Mouse (Mus musculus): Measurements from ENCODE around the gene Gm2956.
"Not testable (repeated sequence)": the region's sequence is repeated elsewhere in the genome, so short reads cannot be mapped to it uniquely, and the experiment has no call there.

Gene Gm2956

GRCm38 (mm10) chr14:3332087-3332677 is at the start of gene Gm2956:
Gene Gm2956, plus strand, starts transcription at chr14:3332627.
- DNase-seq (ENCODE audit: low read depth): not testable (repeated sequence)

DNA sequence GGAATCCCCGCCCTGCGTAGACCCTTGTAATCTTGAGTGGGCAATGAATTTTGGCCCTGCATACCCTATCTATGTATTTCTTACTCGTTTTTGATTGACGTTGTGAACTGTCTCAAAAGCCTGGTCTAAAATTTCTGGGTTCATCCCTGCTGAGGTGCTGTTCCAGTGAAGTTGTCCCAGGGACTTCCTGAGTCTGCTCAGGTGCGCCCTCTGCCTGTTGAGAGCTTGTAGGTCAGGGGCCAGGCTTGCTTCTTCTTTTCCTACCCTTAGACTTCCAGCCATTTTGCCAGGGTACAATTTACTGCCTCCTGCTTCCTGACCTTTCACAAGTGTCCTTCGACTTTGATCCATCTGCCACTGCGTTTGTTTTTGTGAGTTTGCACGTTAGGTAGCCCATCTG is 979 bp downstream of the Gm2956 start:
- not testable (repeated sequence) for DNase-seq (ENCODE audit: low read depth)

GRCm38 (mm10) chr14:3394793-3395192 is 62.4 kb downstream of the Gm2956 start, which contains the start of gene Gm10413:
Gene Gm10413, plus strand, starts transcription at chr14:3395093.
- DNase-seq (ENCODE audit: low read depth): not testable (repeated sequence)

All from 416B (cell line).